Mouse (Mus musculus) CH12.LX (cell line): ENCODE measurements at regions not wholly inside any gene's neighbourhood (a gene's known extent, or its start where the extent isn't known, plus 50 kb on each side); places are given as distances from the start of the nearest gene placed in this dataset.
"Not testable (repeated sequence)": the region's sequence is repeated elsewhere in the genome, so short reads cannot be mapped to it uniquely, and the experiment has no call there.

Experiments
- DNase-seq: peaks from one replicate; pipeline ENCODE4 v3.0.0-alpha.2; 2013; ENCODE audit errors: extremely low read depth
- H3K27ac ChIP-seq: 2 replicates; pipeline ENCODE4 v1.5.1; 2012; ENCODE audit warnings: low read depth, mild to moderate bottlenecking, control low read depth, moderate library complexity; ENCODE audit not compliant: insufficient read depth
- H3K27me3 ChIP-seq: replicated peaks from 2 replicates; pipeline ENCODE3; 2012; ENCODE audit warnings: inconsistent platforms
- H3K36me3 ChIP-seq, 2 experiments: replicated peaks in 1 of 2; 2 replicates each; pipeline versions ENCODE3 to v1.6.1; 2012; ENCODE audit warnings: inconsistent platforms in 1 of 2, low read length in 1 of 2, mild to moderate bottlenecking in 1 of 2, mixed read lengths in 1 of 2, moderate library complexity in 1 of 2; ENCODE audit not compliant: control insufficient read depth in 1 of 2, insufficient read depth in 1 of 2
- H3K4me1 ChIP-seq, 2 experiments: 2 replicates each; pipeline ENCODE4 v1.6.1; 2012; ENCODE audit warnings: inconsistent platforms in 1 of 2, moderate library complexity in 1 of 2; ENCODE audit not compliant: insufficient read depth in 2 of 2, control insufficient read depth in 1 of 2
- H3K4me2 ChIP-seq: 2 replicates; pipeline ENCODE4 v1.6.1; 2012; ENCODE audit warnings: low read depth, mild to moderate bottlenecking, control low read depth; ENCODE audit not compliant: poor library complexity, insufficient read depth, severe bottlenecking
- H3K4me3 ChIP-seq, 3 experiments: fragments of 150-350 bp in 1 of 3; sonication (generic) in 1 of 3; replicated peaks in 1 of 3; 2 replicates each; pipeline versions ENCODE3 to v1.5.1; 2011 to 2012; ENCODE audit warnings: low read depth in 2 of 3, low read length in 2 of 3, mild to moderate bottlenecking in 2 of 3, moderate library complexity in 2 of 3, control low read depth in 1 of 3, improper control_type of control experiment in 1 of 3, inconsistent platforms in 1 of 3, mixed read lengths in 1 of 3; ENCODE audit not compliant: poor library complexity in 1 of 3
- H3K79me2 ChIP-seq: replicated peaks from 2 replicates; pipeline ENCODE4 v1.6.1; 2012; ENCODE audit warnings: mild to moderate bottlenecking, moderate library complexity; ENCODE audit not compliant: control insufficient read depth, poor library complexity, insufficient read depth, severe bottlenecking; ENCODE audit errors: extremely low read depth
- H3K9ac ChIP-seq: 2 replicates; pipeline ENCODE4 v1.6.1; 2012; ENCODE audit warnings: low read depth, mild to moderate bottlenecking, control low read depth, moderate library complexity; ENCODE audit not compliant: insufficient read depth
- H3K9me3 ChIP-seq: replicated peaks from 2 replicates; pipeline ENCODE3; 2012; ENCODE audit warnings: low read length, inconsistent platforms, mixed read lengths
- BHLHE40 ChIP-seq: IDR thresholded peaks from 2 replicates; pipeline ENCODE4 v1.6.1; 2011; ENCODE audit warnings: mild to moderate bottlenecking, low read depth, low read length, improper control_type of control experiment
- CHD1 ChIP-seq: IDR thresholded peaks from 2 replicates; pipeline ENCODE4 v1.6.1; 2012; ENCODE audit warnings: low read depth, low read length, improper control_type of control experiment, inconsistent platforms
- ELF1 ChIP-seq: IDR thresholded peaks from 2 replicates; pipeline ENCODE4 v1.6.1; 2014; ENCODE audit warnings: low read depth, mild to moderate bottlenecking, inconsistent platforms, low read length, improper control_type of control experiment
- EP300 ChIP-seq: IDR thresholded peaks from 2 replicates; pipeline ENCODE4 v1.6.1; 2011; ENCODE audit warnings: low read length, improper control_type of control experiment
- ETS1 ChIP-seq: conservative IDR thresholded peaks from 2 replicates; pipeline ENCODE4 v1.6.1; 2012; ENCODE audit warnings: low read depth, mild to moderate bottlenecking, inconsistent platforms, low read length, improper control_type of control experiment, moderate library complexity
- HCFC1 ChIP-seq: IDR thresholded peaks from 2 replicates; pipeline ENCODE4 v1.6.1; 2012; ENCODE audit warnings: low read depth, mild to moderate bottlenecking, inconsistent platforms, low read length, improper control_type of control experiment
- JUN ChIP-seq: IDR thresholded peaks from 2 replicates; pipeline ENCODE4 v1.6.1; 2011; ENCODE audit warnings: low read depth, mild to moderate bottlenecking, low read length, improper control_type of control experiment, moderate library complexity; ENCODE audit not compliant: insufficient read depth
- MAFK ChIP-seq: IDR thresholded peaks from 2 replicates; pipeline ENCODE4 v1.6.1; 2011; ENCODE audit warnings: low read length, improper control_type of control experiment; ENCODE audit not compliant: insufficient replicate concordance
- MEF2A ChIP-seq: IDR thresholded peaks from 2 replicates; pipeline ENCODE4 v1.6.1; 2014; ENCODE audit warnings: low read depth, mild to moderate bottlenecking, inconsistent platforms, low read length, improper control_type of control experiment, borderline replicate concordance
- MXI1 ChIP-seq: IDR thresholded peaks from 2 replicates; pipeline ENCODE4 v1.6.1; 2011; ENCODE audit warnings: mild to moderate bottlenecking, low read depth, low read length, improper control_type of control experiment
- MYC ChIP-seq: IDR thresholded peaks from 2 replicates; pipeline ENCODE4 v1.6.1; 2011; ENCODE audit warnings: low read depth, mild to moderate bottlenecking, improper control_type of control experiment, low read length
- NELFE ChIP-seq: IDR thresholded peaks from 2 replicates; pipeline ENCODE4 v1.6.1; 2011; ENCODE audit warnings: low read depth, low read length, improper control_type of control experiment
- PAX5 ChIP-seq: IDR thresholded peaks from 2 replicates; pipeline ENCODE4 v1.6.1; 2012; ENCODE audit warnings: low read length, inconsistent platforms, mixed read lengths
- POLR2A ChIP-seq: IDR thresholded peaks from 2 replicates; pipeline ENCODE4 v1.6.1; 2011; ENCODE audit warnings: low read depth, mild to moderate bottlenecking, improper control_type of control experiment, low read length
- POLR2AphosphoS2 ChIP-seq: IDR thresholded peaks from 2 replicates; pipeline ENCODE4 v1.6.1; 2011; ENCODE audit warnings: low read depth, low read length, improper control_type of control experiment
- SMC3 ChIP-seq: IDR thresholded peaks from 2 replicates; pipeline ENCODE4 v1.6.1; 2011; ENCODE audit warnings: low read depth, low read length, improper control_type of control experiment
- USF1 ChIP-seq: IDR thresholded peaks from 2 replicates; pipeline ENCODE4 v1.6.1; 2014; ENCODE audit warnings: low read depth, mild to moderate bottlenecking, inconsistent platforms, low read length, improper control_type of control experiment
- USF2 ChIP-seq: conservative IDR thresholded peaks from 2 replicates; pipeline ENCODE4 v1.6.1; 2011; ENCODE audit warnings: low read depth, low read length, improper control_type of control experiment
- ZKSCAN1 ChIP-seq: IDR thresholded peaks from 2 replicates; pipeline ENCODE4 v1.6.1; 2012; ENCODE audit warnings: low read depth, inconsistent platforms, low read length, improper control_type of control experiment, borderline replicate concordance
- dilution Hi-C: fragments of 300-500 bp; cut with MboI; formaldehyde crosslinking; loops from 2 replicates; pipeline ENCODE4 v1.14.3; 2020; ENCODE audit warnings: low sequenced_read_pairs; ENCODE audit not compliant: extremely low pct_unique_long_range_greater_than_20kb, extremely low pct_ligation_motif_present
- in situ Hi-C: fragments of 300-500 bp; cut with MboI; formaldehyde crosslinking; loops from 3 replicates; pipeline ENCODE4 v1.14.3; 2019; ENCODE audit warnings: low sequenced_read_pairs, low pct_ligation_motif_present, low pct_unique_long_range_greater_than_20kb, mixed read lengths

GRCm38 (mm10) chr17:58820588-58821195 is 170.5 kb downstream of the Pdzph1 start:
- dilution Hi-C loops: no loop called here

DNA sequence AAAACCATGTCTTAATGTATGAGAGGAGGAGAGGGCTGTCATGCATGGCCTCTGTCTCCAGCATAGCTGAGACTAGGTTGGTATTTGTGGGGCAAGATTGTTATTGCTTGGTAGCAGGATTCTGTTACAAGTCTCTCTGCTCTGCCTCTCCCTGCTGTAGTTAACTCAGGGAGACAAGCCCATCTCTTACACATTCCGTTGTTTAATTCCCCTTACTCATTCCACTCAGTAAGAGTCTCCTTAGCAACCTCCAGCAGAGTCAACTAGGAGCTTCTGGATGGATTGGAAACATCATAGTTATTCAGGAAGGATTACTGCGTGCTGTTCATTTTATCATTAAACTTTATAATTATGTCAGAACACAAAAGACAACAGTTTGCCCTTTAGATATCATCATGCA is 171.8 kb downstream of the Pdzph1 start:
- no peak for TF ChIP-seq ZKSCAN1
- TF ChIP-seq MYC: no peak
- no peak for TF ChIP-seq BHLHE40
- no peak for TF ChIP-seq ELF1
- TF ChIP-seq JUN: no peak
- no peak for TF ChIP-seq MEF2A
- TF ChIP-seq EP300: no peak
- TF ChIP-seq PAX5: no peak
- no peak for TF ChIP-seq NELFE
- no peak for TF ChIP-seq ETS1
- TF ChIP-seq CHD1: no peak
- no peak for TF ChIP-seq POLR2AphosphoS2
- TF ChIP-seq MXI1: no peak
- no peak for TF ChIP-seq USF2
- no peak for TF ChIP-seq USF1
- TF ChIP-seq HCFC1: no peak
- TF ChIP-seq POLR2A: no peak
- no peak for TF ChIP-seq SMC3
- Histone ChIP-seq H3K4me2 (no peak overlapping the region), H3K4me3 (no peak overlapping the region), H3K9ac (no peak overlapping the region), H3K4me1 (no peaks in the 10 kb centered on the region), H3K79me2 (no peaks in the 10 kb centered on the region), H3K36me3 (no peaks in the 10 kb centered on the region), H3K27me3 (no peaks in the 10 kb centered on the region), H3K9me3 (peaks cover 38% of the 10 kb centered on the region), H3K27ac (no peak overlapping the region)
- in situ Hi-C loops (no loop called here), dilution Hi-C loops (no loop called here)
- no peak for DNase-seq

More at GRCm38 (mm10) chr17:58820588-58821195, 170.5 kb downstream of the Pdzph1 start:
- peaks cover 37% of the 10 kb centered on the region for H3K9me3 ChIP-seq
- in situ Hi-C loops: no loop called here
- DNase-seq: no peak
- H3K9ac ChIP-seq: no peak overlapping the region
- H3K27ac ChIP-seq: no peak overlapping the region
- H3K4me2 ChIP-seq: no peak overlapping the region
- no peak overlapping the region for H3K4me3 ChIP-seq
- H3K79me2 ChIP-seq: no peaks in the 10 kb centered on the region
- H3K36me3 ChIP-seq: no peaks in the 10 kb centered on the region
- no peaks in the 10 kb centered on the region for H3K4me1 ChIP-seq
- TF ChIP-seq PAX5 (no peak), MAFK (no peak), USF2 (no peak)
- H3K27me3 ChIP-seq: no peaks in the 10 kb centered on the region

GRCm38 (mm10) chr17:58775451-58775850 is 215.7 kb downstream of the Pdzph1 start:
- in situ Hi-C loops, H3K9ac ChIP-seq, H3K4me1 ChIP-seq, H3K4me2 ChIP-seq, H3K36me3 ChIP-seq, H3K27ac ChIP-seq, DNase-seq, H3K79me2 ChIP-seq, H3K4me3 ChIP-seq, dilution Hi-C loops, H3K27me3 ChIP-seq: not testable (repeated sequence)
- H3K9me3 ChIP-seq: peaks cover 33% of the 10 kb centered on the region
